Mouse (Mus musculus) megakaryocyte-erythroid progenitor cell, adult 5-6 weeks (primary cell): ENCODE measurements around the gene H2-Ke6. TPM values are rescaled to one million over a fixed set of nuclear protein-coding genes. Genes with fewer than 3 reads are reported as not detected.

ENCODE experiments used
- total RNA-seq, 2 experiments: library from RNA; stranded (forward) in 1 of 2; stranded (reverse) in 1 of 2; fragments of 200-1000, 215-1000 nt in 1 of 2; fragments of >200 nt in 1 of 2; fragmentation: Nextera tagmentation in 1 of 2; gene quantifications; 2 replicates each; pipeline ENCODE4 v1.2.3; 2014 to 2017

H2-Ke6 gene
- total RNA-seq, 2 experiments from 2014 or later, result 46.8 to 144 TPM

Other genes with a start within 250 kb of the H2-Ke6 start
Only the 30 nearest of the 33 such genes appear.
- 3,294 and 3,898 TPM in 2 replicates for gene Rps28, start 203.5 kb downstream of the H2-Ke6 start, total RNA-seq (2014; fragmentation: Nextera tagmentation)
- 3,120 and 3,626 TPM in 2 replicates for gene Rps28, start 203.5 kb downstream of the H2-Ke6 start, total RNA-seq (2017)
- 261 and 275 TPM in 2 replicates for gene Ndufa7, start 203.5 kb downstream of the H2-Ke6 start, total RNA-seq (2014; fragmentation: Nextera tagmentation)
- gene Ndufa7, start 203.5 kb downstream of the H2-Ke6 start, total RNA-seq (2017), result 85.6 and 250 TPM in 2 replicates
- gene Cd320, start 185.0 kb downstream of the H2-Ke6 start, total RNA-seq (2014; fragmentation: Nextera tagmentation), result 11.4 and 19.2 TPM in 2 replicates
- 14.1 and 19.6 TPM in 2 replicates for gene Cd320, start 185.0 kb downstream of the H2-Ke6 start, total RNA-seq (2017)
- gene Gm7029, start 154.2 kb downstream of the H2-Ke6 start, total RNA-seq (2014; fragmentation: Nextera tagmentation), result not detected in 2 replicates
- gene Gm7029, start 154.2 kb downstream of the H2-Ke6 start, total RNA-seq (2017), result not detected in 2 replicates
- gene Kifc1, start 137.4 kb downstream of the H2-Ke6 start, total RNA-seq (2014; fragmentation: Nextera tagmentation), result 14.7 and 31.9 TPM in 2 replicates
- gene Kifc1, start 137.4 kb downstream of the H2-Ke6 start, total RNA-seq (2017), result 15.6 and 17.0 TPM in 2 replicates
- not detected in 2 replicates for gene Platr17, start 122.9 kb downstream of the H2-Ke6 start, total RNA-seq (2014; fragmentation: Nextera tagmentation)
- not detected in 2 replicates for gene Platr17, start 122.9 kb downstream of the H2-Ke6 start, total RNA-seq (2017)
- 60.3 and 70.5 TPM in 2 replicates for gene Daxx, start 118.6 kb downstream of the H2-Ke6 start, total RNA-seq (2014; fragmentation: Nextera tagmentation)
- gene Daxx, start 118.6 kb downstream of the H2-Ke6 start, total RNA-seq (2017), result 41.3 and 49.0 TPM in 2 replicates
- gene Tapbp, start 112.2 kb downstream of the H2-Ke6 start, total RNA-seq (2014; fragmentation: Nextera tagmentation), result 47.9 and 65.3 TPM in 2 replicates
- 35.6 and 42.1 TPM in 2 replicates for gene Tapbp, start 112.2 kb downstream of the H2-Ke6 start, total RNA-seq (2017)
- 18.0 and 18.4 TPM in 2 replicates for gene Zbtb22, start 112.2 kb downstream of the H2-Ke6 start, total RNA-seq (2014; fragmentation: Nextera tagmentation)
- 14.9 and 18.6 TPM in 2 replicates for gene Zbtb22, start 112.2 kb downstream of the H2-Ke6 start, total RNA-seq (2017)
- 42.6 and 49.0 TPM in 2 replicates for gene Rgl2, start 98.5 kb downstream of the H2-Ke6 start, total RNA-seq (2014; fragmentation: Nextera tagmentation)
- 10.4 and 14.0 TPM in 2 replicates for gene Rgl2, start 98.5 kb downstream of the H2-Ke6 start, total RNA-seq (2017)
- 192 and 240 TPM in 2 replicates for gene Pfdn6, start 87.7 kb downstream of the H2-Ke6 start, total RNA-seq (2014; fragmentation: Nextera tagmentation)
- gene Pfdn6, start 87.7 kb downstream of the H2-Ke6 start, total RNA-seq (2017), result 209 and 235 TPM in 2 replicates
- 75.2 and 76.4 TPM in 2 replicates for gene Wdr46, start 87.4 kb downstream of the H2-Ke6 start, total RNA-seq (2014; fragmentation: Nextera tagmentation)
- gene Wdr46, start 87.4 kb downstream of the H2-Ke6 start, total RNA-seq (2017), result 78.8 and 105 TPM in 2 replicates
- gene B3galt4, start 76.6 kb downstream of the H2-Ke6 start, total RNA-seq (2014; fragmentation: Nextera tagmentation), result 0.90 and 1.8 TPM in 2 replicates
- 2.7 TPM in 1 of 2 replicates, not detected in the other for gene B3galt4, start 76.6 kb downstream of the H2-Ke6 start, total RNA-seq (2017)
- 41.4 and 51.4 TPM in 2 replicates for gene Vps52, start 72.2 kb downstream of the H2-Ke6 start, total RNA-seq (2014; fragmentation: Nextera tagmentation)
- gene Vps52, start 72.2 kb downstream of the H2-Ke6 start, total RNA-seq (2017), result 17.4 and 26.2 TPM in 2 replicates
- 6,055 and 6,432 TPM in 2 replicates for gene Rps18, start 72.1 kb downstream of the H2-Ke6 start, total RNA-seq (2014; fragmentation: Nextera tagmentation)
- gene Rps18, start 72.1 kb downstream of the H2-Ke6 start, total RNA-seq (2017), result 1,728 and 1,730 TPM in 2 replicates
- gene H2-K1, start 27.7 kb downstream of the H2-Ke6 start, total RNA-seq (2014; fragmentation: Nextera tagmentation), result 870 and 1,054 TPM in 2 replicates
- gene H2-K1, start 27.7 kb downstream of the H2-Ke6 start, total RNA-seq (2017), result 664 and 816 TPM in 2 replicates
- 12.8 and 24.7 TPM in 2 replicates for gene Ring1, start 3.4 kb downstream of the H2-Ke6 start, total RNA-seq (2014; fragmentation: Nextera tagmentation)
- gene Ring1, start 3.4 kb downstream of the H2-Ke6 start, total RNA-seq (2017), result 13.5 and 15.4 TPM in 2 replicates
- 18.1 and 18.3 TPM in 2 replicates for gene Slc39a7, start 3.6 kb upstream of the H2-Ke6 start, total RNA-seq (2014; fragmentation: Nextera tagmentation)
- 94.1 and 169 TPM in 2 replicates for gene Slc39a7, start 3.6 kb upstream of the H2-Ke6 start, total RNA-seq (2017)
- 49.6 and 58.9 TPM in 2 replicates for gene Rxrb, start 3.8 kb upstream of the H2-Ke6 start, total RNA-seq (2014; fragmentation: Nextera tagmentation)
- 31.4 and 33.3 TPM in 2 replicates for gene Rxrb, start 3.8 kb upstream of the H2-Ke6 start, total RNA-seq (2017)
- gene Col11a2, start 11.4 kb upstream of the H2-Ke6 start, total RNA-seq (2014; fragmentation: Nextera tagmentation), result 1.1 and 3.6 TPM in 2 replicates
- 0.05 and 0.46 TPM in 2 replicates for gene Col11a2, start 11.4 kb upstream of the H2-Ke6 start, total RNA-seq (2017)
- 6.2 and 15.1 TPM in 2 replicates for gene H2-Oa, start 64.3 kb upstream of the H2-Ke6 start, total RNA-seq (2014; fragmentation: Nextera tagmentation)
- 0.75 and 5.8 TPM in 2 replicates for gene H2-Oa, start 64.3 kb upstream of the H2-Ke6 start, total RNA-seq (2017)
- 26.4 and 41.6 TPM in 2 replicates for gene H2-DMa, start 91.5 kb upstream of the H2-Ke6 start, total RNA-seq (2014; fragmentation: Nextera tagmentation)
- gene H2-DMa, start 91.5 kb upstream of the H2-Ke6 start, total RNA-seq (2017), result 35.0 and 36.7 TPM in 2 replicates
- 173 and 198 TPM in 2 replicates for gene Brd2, start 94.6 kb upstream of the H2-Ke6 start, total RNA-seq (2014; fragmentation: Nextera tagmentation)
- 312 and 511 TPM in 2 replicates for gene Brd2, start 94.6 kb upstream of the H2-Ke6 start, total RNA-seq (2017)
- 0.81 and 2.9 TPM in 2 replicates for gene H2-DMb2, start 115.2 kb upstream of the H2-Ke6 start, total RNA-seq (2014; fragmentation: Nextera tagmentation)
- not detected in 2 replicates for gene H2-DMb2, start 115.2 kb upstream of the H2-Ke6 start, total RNA-seq (2017)
- 3.8 and 9.1 TPM in 2 replicates for gene H2-DMb1, start 125.0 kb upstream of the H2-Ke6 start, total RNA-seq (2014; fragmentation: Nextera tagmentation)
- 10.1 and 22.9 TPM in 2 replicates for gene H2-DMb1, start 125.0 kb upstream of the H2-Ke6 start, total RNA-seq (2017)
- 43.7 and 55.5 TPM in 2 replicates for gene Tap1, start 159.5 kb upstream of the H2-Ke6 start, total RNA-seq (2014; fragmentation: Nextera tagmentation)
- gene Tap1, start 159.5 kb upstream of the H2-Ke6 start, total RNA-seq (2017), result 58.0 and 76.1 TPM in 2 replicates
- gene Psmb9, start 159.7 kb upstream of the H2-Ke6 start, total RNA-seq (2014; fragmentation: Nextera tagmentation), result 55.1 and 57.5 TPM in 2 replicates
- 56.2 and 95.8 TPM in 2 replicates for gene Psmb9, start 159.7 kb upstream of the H2-Ke6 start, total RNA-seq (2017)
- gene Psmb8, start 169.7 kb upstream of the H2-Ke6 start, total RNA-seq (2014; fragmentation: Nextera tagmentation), result 50.4 and 71.2 TPM in 2 replicates
- 103 and 243 TPM in 2 replicates for gene Psmb8, start 169.7 kb upstream of the H2-Ke6 start, total RNA-seq (2017)
- gene Tap2, start 175.5 kb upstream of the H2-Ke6 start, total RNA-seq (2014; fragmentation: Nextera tagmentation), result 25.8 and 90.1 TPM in 2 replicates
- 49.7 and 50.5 TPM in 2 replicates for gene Tap2, start 175.5 kb upstream of the H2-Ke6 start, total RNA-seq (2017)
- 8.7 and 32.0 TPM in 2 replicates for gene H2-Ob, start 210.8 kb upstream of the H2-Ke6 start, total RNA-seq (2014; fragmentation: Nextera tagmentation)
- gene H2-Ob, start 210.8 kb upstream of the H2-Ke6 start, total RNA-seq (2017), result 7.8 and 10.4 TPM in 2 replicates